Mouse (Mus musculus): ENCODE measurements around the gene B4galt1.

DNA sequence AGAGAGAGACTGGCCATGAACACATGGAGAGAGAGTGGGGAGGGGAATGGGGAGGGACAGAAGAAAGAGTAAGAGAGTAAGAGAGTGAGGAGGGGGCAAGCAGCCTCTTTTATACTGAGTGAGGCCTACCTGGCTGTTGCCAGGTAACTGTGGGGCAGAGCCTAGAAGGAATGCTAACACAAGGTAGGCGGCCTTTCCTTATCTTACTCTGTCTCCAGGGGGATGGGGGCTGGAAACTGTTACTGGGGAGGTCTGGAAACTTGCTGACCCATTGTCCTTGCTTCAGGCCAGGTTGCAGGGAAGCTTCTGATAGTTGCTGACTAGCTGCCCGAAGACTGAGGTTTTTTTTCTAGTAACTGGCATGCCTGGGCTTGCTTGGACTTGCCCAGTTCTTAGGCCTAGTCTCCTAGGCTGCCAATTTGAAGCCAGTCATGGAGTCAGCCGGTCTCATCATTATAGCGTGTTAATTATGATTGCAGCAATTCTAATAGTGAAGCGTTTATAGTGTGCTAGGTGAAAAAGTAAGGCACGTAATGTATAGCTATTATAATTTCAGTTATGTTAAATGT lies 44.8 kb upstream of the B4galt1 start:
- TF ChIP-seq CTCF (IDR thresholded peaks at IDR 0.05; ENCODE audit: low read depth, low read length) (no peak), POLR2A (IDR thresholded peaks at IDR 0.05; ENCODE audit: insufficient read depth, low read length) (no peak), EP300 (IDR thresholded peaks at IDR 0.05; ENCODE audit: insufficient read depth, low read depth, low read length) (peak; percentile 88)

Data from ES-Bruce4 (cell line).